Mouse (Mus musculus) MEL (cell line): Measurements from ENCODE around the gene Gnas.

Source experiments
- CTCF ChIP-seq, 3 experiments: IDR thresholded peaks in 2 of 3; conservative IDR thresholded peaks in 1 of 3; 2 replicates each; pipeline ENCODE4 v1.5.1; 2011 to 2012; ENCODE audit warnings: low read length in 3 of 3, low read depth in 2 of 3, mild to moderate bottlenecking in 2 of 3, improper control_type of control experiment in 1 of 3, inconsistent platforms in 1 of 3, mixed read lengths in 1 of 3, moderate library complexity in 1 of 3; ENCODE audit not compliant: control insufficient read depth in 1 of 3, insufficient read depth in 1 of 3, poor library complexity in 1 of 3, severe bottlenecking in 1 of 3
- JUND ChIP-seq: IDR thresholded peaks from 2 replicates; pipeline ENCODE4 v1.6.1; 2011; ENCODE audit warnings: low read depth, mild to moderate bottlenecking, improper control_type of control experiment, low read length
- ZC3H11A ChIP-seq: IDR thresholded peaks from 2 replicates; pipeline ENCODE4 v1.6.1; 2012; ENCODE audit warnings: low read depth, mild to moderate bottlenecking, inconsistent platforms, low read length, improper control_type of control experiment

GRCm38 (mm10) chr2:174284807-174285457, 812 bp downstream of the Gnas start:
- TF ChIP-seq CTCF (IDR thresholded peaks at IDR 0.05 in 2 of 3, conservative IDR thresholded peaks at IDR 0.05 in 1 of 3; ENCODE audit: control insufficient read depth in 1 of 3, insufficient read depth in 1 of 3, low read depth in 2 of 3, low read length in 3 of 3, poor library complexity in 1 of 3, severe bottlenecking in 1 of 3) (no peak), ZC3H11A (no peak), JUND (no peak)
